Mouse (Mus musculus): Measurements from ENCODE around the gene Mtrex. TPM values are rescaled to one million over a fixed set of nuclear protein-coding genes. Genes with fewer than 3 reads are reported as not detected.

Mtrex gene
- polyA plus RNA-seq, 1 experiment from 2014 or later = 94.7 TPM

- H3K27ac ChIP-seq (ENCODE audit: low read depth, low read length) = no peak overlapping the region
- H3K4me1 ChIP-seq (replicated peaks; ENCODE audit: control insufficient read depth, insufficient read depth, low read length) = no peaks in the 10 kb centered on the region
- DNase-seq (ENCODE audit: low spot score) (no peak), ATAC-seq (ENCODE audit: low FRiP score) (no peak)
- H3K36me3 ChIP-seq (ENCODE audit: control insufficient read depth, insufficient read depth, low read length) = peaks cover 9% of the 10 kb centered on the region; the same call in 1 of the 2 replicates
- no peak overlapping the region for H3K4me2 ChIP-seq (replicated peaks; ENCODE audit: low read depth, low read length)
- H3K9me3 ChIP-seq (ENCODE audit: control insufficient read depth, low read length) = no peaks in the 10 kb centered on the region
- no peak overlapping the region for H3K9ac ChIP-seq (ENCODE audit: low read depth, low read length)
- no peaks in the 10 kb centered on the region for H3K27me3 ChIP-seq (ENCODE audit: control insufficient read depth, insufficient read depth, low read length)
- no peak overlapping the region for H3K4me3 ChIP-seq (ENCODE audit: low read depth, low read length)
- WGBS = 98% methylated on average over 3 of the region's 3 CpGs
These were observed 25.0 kb downstream of the Mtrex start for GRCm38 (mm10) chr13:112902176-112902575.

DNA sequence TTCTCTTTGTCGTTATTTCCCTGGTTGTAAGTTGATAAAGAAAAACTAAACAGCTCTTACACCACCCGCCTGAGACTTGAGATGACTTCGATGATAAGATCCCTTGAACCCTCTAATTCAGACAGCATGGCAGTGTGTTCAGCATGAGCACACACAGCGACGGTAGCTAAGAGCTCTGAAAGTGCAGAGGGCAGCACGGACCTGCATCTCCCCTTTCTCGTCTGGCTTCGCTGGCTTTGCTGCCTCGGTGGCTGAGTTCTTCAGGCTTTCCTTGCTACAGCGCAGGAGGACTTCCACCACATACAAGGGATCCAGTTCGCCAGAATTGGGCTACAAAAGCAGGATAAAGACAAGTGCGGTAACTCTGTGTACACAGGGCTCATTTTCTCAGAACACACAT is 40.0 kb downstream of the Mtrex start:
- Histone ChIP-seq H3K4me3 (ENCODE audit: low read depth, low read length) (no peak overlapping the region), H3K36me3 (ENCODE audit: control insufficient read depth, insufficient read depth, low read length) (peaks cover 15% of the 10 kb centered on the region), H3K4me1 (replicated peaks; ENCODE audit: control insufficient read depth, insufficient read depth, low read length) (no peaks in the 10 kb centered on the region), H3K9me3 (ENCODE audit: control insufficient read depth, low read length) (no peaks in the 10 kb centered on the region), H3K4me2 (replicated peaks; ENCODE audit: low read depth, low read length) (no peak overlapping the region), H3K27me3 (ENCODE audit: control insufficient read depth, insufficient read depth, low read length) (no peaks in the 10 kb centered on the region), H3K27ac (ENCODE audit: low read depth, low read length) (no peak overlapping the region), H3K9ac (ENCODE audit: low read depth, low read length) (no peak overlapping the region)
- ATAC-seq (ENCODE audit: low FRiP score) (no peak), DNase-seq (ENCODE audit: low spot score) (no peak)
- WGBS = 95% methylated on average over 12 of the region's 12 CpGs

- DNase-seq (ENCODE audit: low spot score) = no peak
- Histone ChIP-seq H3K36me3 (ENCODE audit: control insufficient read depth, insufficient read depth, low read length) (0 out of 2 replicates have a peak, but pooled peaks cover 4% of the 10 kb centered on the region), H3K9me3 (ENCODE audit: control insufficient read depth, low read length) (no peaks in the 10 kb centered on the region)
These were observed 55.5 kb downstream of the Mtrex start for GRCm38 (mm10) chr13:112871500-112872266.

GRCm38 (mm10) chr13:112870039-112870690 is 57.0 kb downstream of the Mtrex start:
- H3K27me3 ChIP-seq (ENCODE audit: control insufficient read depth, insufficient read depth, low read length) = no peaks in the 10 kb centered on the region
- WGBS = 85% methylated on average over 11 of the region's 11 CpGs
- H3K27ac ChIP-seq (ENCODE audit: low read depth, low read length) = no peak overlapping the region
- no peaks in the 10 kb centered on the region for H3K9me3 ChIP-seq (ENCODE audit: control insufficient read depth, low read length)
- no peak overlapping the region for H3K4me2 ChIP-seq (replicated peaks; ENCODE audit: low read depth, low read length)
- no peak for DNase-seq (ENCODE audit: low spot score)
- 0 out of 2 replicates have a peak, but pooled peaks cover 4% of the 10 kb centered on the region for H3K36me3 ChIP-seq (ENCODE audit: control insufficient read depth, insufficient read depth, low read length)
- no peaks in the 10 kb centered on the region for H3K4me1 ChIP-seq (replicated peaks; ENCODE audit: control insufficient read depth, insufficient read depth, low read length)
- no peak overlapping the region for H3K4me3 ChIP-seq (ENCODE audit: low read depth, low read length)
- H3K9ac ChIP-seq (ENCODE audit: low read depth, low read length) = no peak overlapping the region
- no peak for ATAC-seq (ENCODE audit: low FRiP score)

More at GRCm38 (mm10) chr13:112871500-112872266, 55.5 kb downstream of the Mtrex start:
- Histone ChIP-seq H3K4me1 (replicated peaks; ENCODE audit: control insufficient read depth, insufficient read depth, low read length) (no peaks in the 10 kb centered on the region), H3K4me2 (replicated peaks; ENCODE audit: low read depth, low read length) (no peak overlapping the region), H3K4me3 (ENCODE audit: low read depth, low read length) (no peak overlapping the region), H3K27me3 (ENCODE audit: control insufficient read depth, insufficient read depth, low read length) (no peaks in the 10 kb centered on the region), H3K27ac (ENCODE audit: low read depth, low read length) (no peak overlapping the region), H3K9ac (ENCODE audit: low read depth, low read length) (no peak overlapping the region)
- no peak for ATAC-seq (ENCODE audit: low FRiP score)
- WGBS = 83% methylated on average over 17 of the region's 17 CpGs

DNA sequence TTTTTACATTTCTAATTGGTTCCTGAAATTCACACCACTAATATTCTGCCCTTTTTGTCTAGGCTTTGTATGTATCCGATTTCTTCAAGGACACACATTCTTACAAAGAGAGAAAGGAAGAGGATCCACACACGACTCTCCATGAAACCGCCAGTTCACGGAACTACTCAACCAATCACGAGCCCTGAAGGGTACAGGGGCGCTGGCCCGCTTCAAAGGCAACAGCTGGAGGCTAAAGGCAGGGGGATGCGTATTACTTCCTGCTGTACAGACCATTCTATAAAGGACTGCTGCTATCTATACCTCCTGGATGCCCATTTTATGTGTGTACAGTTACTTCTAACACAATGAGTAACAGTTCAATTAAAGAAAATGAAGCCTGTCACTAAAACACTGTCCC is 59.8 kb downstream of the Mtrex start:
- H3K36me3 ChIP-seq (ENCODE audit: control insufficient read depth, insufficient read depth, low read length) = 0 out of 2 replicates have a peak, but pooled peaks cover 4% of the 10 kb centered on the region
- WGBS = 94% methylated on average over 8 of the region's 8 CpGs

GRCm38 (mm10) chr13:112866782-112867181 is 60.4 kb downstream of the Mtrex start:
- no peak overlapping the region for H3K9ac ChIP-seq (ENCODE audit: low read depth, low read length)
- no peaks in the 10 kb centered on the region for H3K27me3 ChIP-seq (ENCODE audit: control insufficient read depth, insufficient read depth, low read length)
- H3K4me1 ChIP-seq (replicated peaks; ENCODE audit: control insufficient read depth, insufficient read depth, low read length) = no peaks in the 10 kb centered on the region
- no peak for DNase-seq (ENCODE audit: low spot score)
- no peak overlapping the region for H3K27ac ChIP-seq (ENCODE audit: low read depth, low read length)
- H3K9me3 ChIP-seq (ENCODE audit: control insufficient read depth, low read length) = no peaks in the 10 kb centered on the region
- H3K36me3 ChIP-seq (ENCODE audit: control insufficient read depth, insufficient read depth, low read length) = 0 out of 2 replicates have a peak, but pooled peaks cover 4% of the 10 kb centered on the region
- WGBS = 94% methylated on average over 7 of the region's 7 CpGs
- ATAC-seq (ENCODE audit: low FRiP score) = no peak
- H3K4me3 ChIP-seq (ENCODE audit: low read depth, low read length) = no peak overlapping the region
- no peak overlapping the region for H3K4me2 ChIP-seq (replicated peaks; ENCODE audit: low read depth, low read length)

More for the DNA sequence above, 59.8 kb downstream of the Mtrex start:
- no peak overlapping the region for H3K4me3 ChIP-seq (ENCODE audit: low read depth, low read length)
- DNase-seq (ENCODE audit: low spot score) (no peak), ATAC-seq (ENCODE audit: low FRiP score) (no peak)
- no peak overlapping the region for H3K9ac ChIP-seq (ENCODE audit: low read depth, low read length)
- no peaks in the 10 kb centered on the region for H3K27me3 ChIP-seq (ENCODE audit: control insufficient read depth, insufficient read depth, low read length)
- no peak overlapping the region for H3K27ac ChIP-seq (ENCODE audit: low read depth, low read length)
- no peak overlapping the region for H3K4me2 ChIP-seq (replicated peaks; ENCODE audit: low read depth, low read length)
- H3K9me3 ChIP-seq (ENCODE audit: control insufficient read depth, low read length) = no peaks in the 10 kb centered on the region
- H3K4me1 ChIP-seq (replicated peaks; ENCODE audit: control insufficient read depth, insufficient read depth, low read length) = no peaks in the 10 kb centered on the region

GRCm38 (mm10) chr13:112862978-112863677 is 64.1 kb downstream of the Mtrex start:
- H3K9me3 ChIP-seq (ENCODE audit: control insufficient read depth, low read length) = no peaks in the 10 kb centered on the region
- no peak overlapping the region for H3K4me3 ChIP-seq (ENCODE audit: low read depth, low read length)
- DNase-seq (ENCODE audit: low spot score) = no peak
- no peaks in the 10 kb centered on the region for H3K27me3 ChIP-seq (ENCODE audit: control insufficient read depth, insufficient read depth, low read length)
- no peak overlapping the region for H3K9ac ChIP-seq (ENCODE audit: low read depth, low read length)
- H3K36me3 ChIP-seq (ENCODE audit: control insufficient read depth, insufficient read depth, low read length) = 0 out of 2 replicates have a peak, but pooled peaks cover 4% of the 10 kb centered on the region
- H3K4me1 ChIP-seq (replicated peaks; ENCODE audit: control insufficient read depth, insufficient read depth, low read length) = no peaks in the 10 kb centered on the region
- H3K27ac ChIP-seq (ENCODE audit: low read depth, low read length) = no peak overlapping the region
- ATAC-seq (ENCODE audit: low FRiP score) = no peak
- H3K4me2 ChIP-seq (replicated peaks; ENCODE audit: low read depth, low read length) = no peak overlapping the region
- WGBS = 89% methylated on average over 1 of the region's 1 CpGs

DNA sequence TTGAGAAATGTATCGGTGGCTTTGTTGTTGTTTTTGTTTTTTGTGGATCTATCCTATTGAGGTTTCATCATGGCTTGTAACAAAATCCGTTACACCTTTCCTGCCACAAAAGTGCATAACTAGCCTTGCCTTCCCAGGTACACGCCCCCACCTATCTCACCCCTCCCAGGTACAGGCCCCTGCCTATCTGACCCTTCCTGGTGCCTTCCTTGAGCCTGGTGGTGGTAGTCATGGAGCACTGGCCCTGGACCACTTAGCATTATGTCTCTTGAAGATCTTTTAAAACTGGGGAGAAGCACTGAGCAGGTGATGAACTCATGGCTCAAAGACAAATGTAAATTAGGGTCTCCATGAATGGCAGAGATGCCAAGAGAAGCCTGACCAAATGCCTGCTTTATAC is 64.9 kb downstream of the Mtrex start:
- no peak overlapping the region for H3K27ac ChIP-seq (ENCODE audit: low read depth, low read length)
- no peak overlapping the region for H3K4me2 ChIP-seq (replicated peaks; ENCODE audit: low read depth, low read length)
- H3K4me3 ChIP-seq (ENCODE audit: low read depth, low read length) = no peak overlapping the region
- H3K9me3 ChIP-seq (ENCODE audit: control insufficient read depth, low read length) = no peaks in the 10 kb centered on the region
- DNase-seq (ENCODE audit: low spot score) = no peak
- no peaks in the 10 kb centered on the region for H3K27me3 ChIP-seq (ENCODE audit: control insufficient read depth, insufficient read depth, low read length)
- no peaks in the 10 kb centered on the region for H3K4me1 ChIP-seq (replicated peaks; ENCODE audit: control insufficient read depth, insufficient read depth, low read length)
- WGBS = 85% methylated on average over 3 of the region's 3 CpGs
- ATAC-seq (ENCODE audit: low FRiP score) = no peak
- no peaks in the 10 kb centered on the region for H3K36me3 ChIP-seq (ENCODE audit: control insufficient read depth, insufficient read depth, low read length)
- H3K9ac ChIP-seq (ENCODE audit: low read depth, low read length) = no peak overlapping the region
